Mouse (Mus musculus) embryo, embryonic 10.5 days (tissue): Measurements from ENCODE around the gene Nrarp.

Source experiments
- DNase-seq: peaks from one replicate; pipeline ENCODE4 v3.0.0-alpha.2; 2015; ENCODE audit warnings: low spot score

Nrarp gene

GRCm38 (mm10) chr2:25228995-25229530, 48.5 kb downstream of the Nrarp start:
- DNase-seq = no peak

GRCm38 (mm10) chr2:25229582-25229981, 49.0 kb downstream of the Nrarp start:
- no peak for DNase-seq

GRCm38 (mm10) chr2:25230581-25230980, 50.0 kb downstream of the Nrarp start:
- no peak for DNase-seq

- DNase-seq = no peak
These were observed 50.5 kb downstream of the Nrarp start for GRCm38 (mm10) chr2:25231038-25231437.
